Mouse (Mus musculus): Measurements from ENCODE around the gene Phip. TPM values are rescaled to one million over a fixed set of nuclear protein-coding genes. Genes with fewer than 3 reads are reported as not detected.
A peak's percentile ranks its signal among the peaks of the same experiment; 100 is the strongest.

Gene Phip
- polyA plus RNA-seq, 1 experiment from 2014 or later = 54.2 TPM

DNA sequence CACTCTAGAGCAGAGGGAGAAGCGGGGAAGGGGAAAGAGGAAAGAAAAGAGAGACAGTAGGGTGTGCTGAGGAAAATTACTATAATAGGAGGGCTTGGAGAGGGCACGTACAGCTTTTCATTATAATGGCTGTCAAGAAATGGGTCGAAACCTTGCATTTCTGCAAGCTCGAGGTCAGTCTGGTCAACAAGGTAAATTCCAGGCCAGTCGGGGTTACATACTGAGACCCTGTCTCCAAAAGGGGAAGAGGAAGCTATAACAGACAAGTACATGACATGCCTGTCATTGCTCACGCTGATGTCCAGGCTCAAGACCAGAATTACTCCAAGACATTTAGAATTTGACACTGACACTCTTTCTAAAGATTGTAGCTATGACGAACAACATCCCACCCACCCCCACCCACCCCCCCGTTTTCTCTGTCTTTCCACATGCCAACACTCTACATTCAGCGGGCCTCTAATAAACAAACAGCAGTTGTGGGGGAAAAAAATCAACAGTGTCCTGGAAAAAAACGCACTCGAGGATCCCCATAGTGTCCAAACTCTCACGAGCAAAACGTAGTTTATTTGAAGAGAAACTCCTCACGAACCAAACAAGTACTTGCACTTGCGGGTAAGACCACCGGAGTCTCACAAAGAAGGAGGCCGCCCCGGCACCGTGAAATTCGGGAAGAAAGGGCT is 146.2 kb downstream of the Phip start, which contains the start of gene Irak1bp1:
TSS of gene Irak1bp1 (plus strand) at position 534 of the 683 bp plus-strand sequence.
- ATAC-seq (replicated peaks; ENCODE audit: low FRiP score) (peak; percentile 9; the same call in 1 of the 2 replicates), DNase-seq (ENCODE audit: low spot score) (no peak)
- Histone ChIP-seq H3K4me2 (peak within 1 kb of the TSS; percentile 83), H3K27ac (ENCODE audit: low read depth, low read length) (no peak within 1 kb of the TSS; the same call in 1 of the 2 replicates), H3K9me3 (ENCODE audit: control insufficient read depth, low read length) (no peaks in the 10 kb centered on the region), H3K4me1 (replicated peaks; ENCODE audit: control insufficient read depth, insufficient read depth, low read length) (peaks cover 3% of the 10 kb centered on the region; the same call in 1 of the 2 replicates), H3K4me3 (ENCODE audit: low read depth, low read length) (peak within 1 kb of the TSS; percentile 71), H3K9ac (ENCODE audit: low read depth, low read length) (peak within 1 kb of the TSS; percentile 64), H3K27me3 (replicated peaks; ENCODE audit: control insufficient read depth, insufficient read depth, low read length) (no peaks in the 10 kb centered on the region), H3K36me3 (ENCODE audit: control insufficient read depth, insufficient read depth, low read length) (no peaks in the 10 kb centered on the region)
- WGBS = 15% methylated on average over 20 of the region's 20 CpGs

DNA sequence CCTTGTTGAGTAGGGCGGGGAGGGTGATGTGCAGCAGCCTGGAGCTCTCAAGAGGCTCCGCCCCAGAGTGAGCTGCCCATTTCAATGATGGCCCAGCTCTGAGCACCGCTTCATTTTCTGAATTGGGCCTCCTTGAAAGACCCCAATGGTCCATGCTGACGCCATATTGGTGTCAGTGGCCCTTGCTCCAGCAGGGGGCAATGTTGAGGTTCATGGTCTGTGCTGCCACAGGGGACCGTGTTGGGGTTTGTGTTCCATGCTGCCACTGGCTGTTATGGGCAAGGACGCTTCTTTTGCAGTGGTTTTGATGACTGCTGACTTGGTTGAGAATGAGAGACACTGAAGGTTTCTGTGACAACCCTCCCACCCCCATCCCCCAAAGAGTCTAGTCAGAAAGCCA is 148.9 kb downstream of the Phip start:
- DNase-seq (ENCODE audit: low spot score) = no peak
- Histone ChIP-seq H3K27ac (ENCODE audit: low read depth, low read length) (no peak overlapping the region), H3K27me3 (replicated peaks; ENCODE audit: control insufficient read depth, insufficient read depth, low read length) (no peaks in the 10 kb centered on the region), H3K9me3 (ENCODE audit: control insufficient read depth, low read length) (no peaks in the 10 kb centered on the region), H3K36me3 (ENCODE audit: control insufficient read depth, insufficient read depth, low read length) (no peaks in the 10 kb centered on the region), H3K4me2 (no peak overlapping the region), H3K4me1 (replicated peaks; ENCODE audit: control insufficient read depth, insufficient read depth, low read length) (peaks cover 3% of the 10 kb centered on the region; the same call in 1 of the 2 replicates), H3K9ac (ENCODE audit: low read depth, low read length) (no peak overlapping the region), H3K4me3 (ENCODE audit: low read depth, low read length) (no peak overlapping the region)
- ATAC-seq (replicated peaks; ENCODE audit: low FRiP score) = no peak
- WGBS = 87% methylated on average over 6 of the region's 6 CpGs

Other genes with a start within 250 kb of the Phip start
- 7.4 and 8.3 TPM in 2 replicates for gene Irak1bp1, start 146.0 kb downstream of the Phip start, polyA plus RNA-seq (2014; fragmentation: Nextera tagmentation; extraction: Ambion mirVana)
- gene Hmgn3, start 171.2 kb upstream of the Phip start, polyA plus RNA-seq (2014; fragmentation: Nextera tagmentation; extraction: Ambion mirVana) = 16.4 and 18.7 TPM in 2 replicates

Data from liver, embryonic 11.5 days (tissue).